Mouse (Mus musculus) mesoderm, embryonic 11.5 days (tissue): Measurements from ENCODE around the gene Pim1.

Experiments
- DNase-seq: peaks from one replicate; pipeline ENCODE4 v3.0.0-alpha.2; 2012; ENCODE audit warnings: low read depth, low spot score

The Pim1 gene

GRCm38 (mm10) chr17:29465405-29466010 lies 25.0 kb upstream of the Pim1 start:
- peak; percentile 77 for DNase-seq

GRCm38 (mm10) chr17:29467030-29467429 lies 23.5 kb upstream of the Pim1 start:
- DNase-seq: no peak

GRCm38 (mm10) chr17:29473466-29473865 lies 17.1 kb upstream of the Pim1 start:
- no peak for DNase-seq

GRCm38 (mm10) chr17:29474036-29474435 lies 16.5 kb upstream of the Pim1 start:
- no peak for DNase-seq

GRCm38 (mm10) chr17:29475142-29475541 lies 15.4 kb upstream of the Pim1 start:
- DNase-seq: no peak

GRCm38 (mm10) chr17:29476461-29476860 lies 14.1 kb upstream of the Pim1 start:
- DNase-seq: no peak

GRCm38 (mm10) chr17:29477357-29477756 lies 13.2 kb upstream of the Pim1 start:
- no peak for DNase-seq

GRCm38 (mm10) chr17:29478271-29478670 lies 12.3 kb upstream of the Pim1 start:
- DNase-seq: no peak

- DNase-seq: no peak
Measured at GRCm38 (mm10) chr17:29480256-29480655, 10.3 kb upstream of the Pim1 start.

GRCm38 (mm10) chr17:29482632-29483031 lies 7.9 kb upstream of the Pim1 start:
- DNase-seq: no peak

- DNase-seq: no peak
Measured at GRCm38 (mm10) chr17:29483282-29483681, 7.3 kb upstream of the Pim1 start.

- DNase-seq: no peak
Measured at GRCm38 (mm10) chr17:29484431-29484830, 6.1 kb upstream of the Pim1 start.

- no peak for DNase-seq
Measured at GRCm38 (mm10) chr17:29485336-29486233, 5.0 kb upstream of the Pim1 start.

GRCm38 (mm10) chr17:29488257-29488977 lies 2.1 kb upstream of the Pim1 start:
- DNase-seq: no peak

GRCm38 (mm10) chr17:29488978-29489970 lies 1.3 kb upstream of the Pim1 start:
- DNase-seq: peak; percentile 46

GRCm38 (mm10) chr17:29489971-29490712 lies 411 bp upstream of the Pim1 start:
- DNase-seq: peak; percentile 100

- no peak for DNase-seq
Measured at GRCm38 (mm10) chr17:29491591-29492268, 1.2 kb downstream of the Pim1 start.

GRCm38 (mm10) chr17:29492269-29493191 lies 2.0 kb downstream of the Pim1 start:
- DNase-seq: peak; percentile 83
